Mouse (Mus musculus) MEL (cell line): ENCODE results near the gene Col23a1. TPM values are rescaled to one million over a fixed set of nuclear protein-coding genes. Genes with fewer than 3 reads are reported as not detected.

Experiments used
- DNase-seq: peaks from one replicate; pipeline ENCODE4 v3.0.0; 2011; ENCODE audit warnings: low read depth, low spot score
- H3K27ac ChIP-seq: 2 replicates; pipeline ENCODE4 v1.5.1; 2012; ENCODE audit warnings: low read depth, mild to moderate bottlenecking, control low read depth, low read length, moderate library complexity; ENCODE audit not compliant: control insufficient read depth
- H3K27me3 ChIP-seq, 2 experiments: fragments of 150-350 bp in 1 of 2; sonication (generic) in 1 of 2; 2 replicates each; pipeline ENCODE4 v1.6.1; 2012; ENCODE audit warnings: low read length in 2 of 2, mild to moderate bottlenecking in 2 of 2, improper control_type of control experiment in 1 of 2, moderate library complexity in 1 of 2; ENCODE audit not compliant: insufficient read depth in 2 of 2, control insufficient read depth in 1 of 2
- H3K36me3 ChIP-seq, 2 experiments: 2 replicates each; pipeline ENCODE4 v1.6.1; 2012 to 2014; ENCODE audit warnings: low read length in 2 of 2, improper control_type of control experiment in 1 of 2, inconsistent platforms in 1 of 2, mild to moderate bottlenecking in 1 of 2; ENCODE audit not compliant: insufficient read depth in 2 of 2, control insufficient read depth in 1 of 2
- H3K4me1 ChIP-seq, 2 experiments: fragments of 150-350 bp in 1 of 2; sonication (generic) in 1 of 2; 2 replicates each; pipeline ENCODE4 v1.6.1; 2012; ENCODE audit warnings: low read length in 2 of 2, improper control_type of control experiment in 1 of 2, mild to moderate bottlenecking in 1 of 2; ENCODE audit not compliant: insufficient read depth in 2 of 2, control insufficient read depth in 1 of 2
- H3K4me3 ChIP-seq, 2 experiments: fragments of 150-350 bp in 1 of 2; sonication (generic) in 1 of 2; 2 replicates each; pipeline ENCODE4 v1.5.1; 2012; ENCODE audit warnings: low read depth in 2 of 2, low read length in 2 of 2, mild to moderate bottlenecking in 2 of 2, moderate library complexity in 2 of 2, control low read depth in 1 of 2, improper control_type of control experiment in 1 of 2; ENCODE audit not compliant: control insufficient read depth in 1 of 2, insufficient read depth in 1 of 2
- H3K79me2 ChIP-seq: 2 replicates; pipeline ENCODE4 v1.6.1; 2012; ENCODE audit warnings: mild to moderate bottlenecking, low read length, moderate library complexity; ENCODE audit not compliant: control insufficient read depth, poor library complexity, insufficient read depth
- H3K9ac ChIP-seq: 2 replicates; pipeline ENCODE4 v1.6.1; 2012; ENCODE audit warnings: low read depth, mild to moderate bottlenecking, control low read depth, low read length, moderate library complexity; ENCODE audit not compliant: control insufficient read depth, poor library complexity, severe bottlenecking
- H3K9me3 ChIP-seq: fragments of 150-350 bp; sonication (generic); replicated peaks from 2 replicates; pipeline ENCODE4 v1.6.1; 2012; ENCODE audit warnings: mild to moderate bottlenecking, low read length, improper control_type of control experiment, moderate library complexity; ENCODE audit not compliant: insufficient read depth
- CHD2 ChIP-seq: IDR thresholded peaks from 2 replicates; pipeline ENCODE4 v1.6.1; 2011; ENCODE audit warnings: low read length, improper control_type of control experiment
- E2F4 ChIP-seq: IDR thresholded peaks from 2 replicates; pipeline ENCODE4 v1.6.1; 2011; ENCODE audit warnings: low read depth, low read length, improper control_type of control experiment, borderline replicate concordance
- ELF1 ChIP-seq: IDR thresholded peaks from 2 replicates; pipeline ENCODE4 v1.6.1; 2014; ENCODE audit warnings: low read depth, mild to moderate bottlenecking, inconsistent platforms, low read length, improper control_type of control experiment, moderate library complexity
- EP300 ChIP-seq, 2 experiments: IDR thresholded peaks; 2 replicates each; pipeline ENCODE4 v1.6.1; 2011; ENCODE audit warnings: improper control_type of control experiment in 2 of 2, low read length in 2 of 2, low read depth in 1 of 2, mild to moderate bottlenecking in 1 of 2
- ETS1 ChIP-seq: IDR thresholded peaks from 2 replicates; pipeline ENCODE4 v1.6.1; 2012; ENCODE audit warnings: low read depth, mild to moderate bottlenecking, inconsistent platforms, low read length, improper control_type of control experiment, moderate library complexity
- GABPA ChIP-seq: IDR thresholded peaks from 2 replicates; pipeline ENCODE4 v1.6.1; 2012; ENCODE audit warnings: low read depth, mild to moderate bottlenecking, inconsistent platforms, low read length, improper control_type of control experiment, moderate library complexity
- GATA1 ChIP-seq: IDR thresholded peaks from 2 replicates; pipeline ENCODE4 v1.6.1; 2011; ENCODE audit warnings: low read depth, low read length, improper control_type of control experiment
- HCFC1 ChIP-seq: IDR thresholded peaks from 2 replicates; pipeline ENCODE4 v1.6.1; 2012; ENCODE audit warnings: low read depth, mild to moderate bottlenecking, inconsistent platforms, low read length, improper control_type of control experiment, moderate library complexity
- JUND ChIP-seq: IDR thresholded peaks from 2 replicates; pipeline ENCODE4 v1.6.1; 2011; ENCODE audit warnings: low read depth, mild to moderate bottlenecking, improper control_type of control experiment, low read length
- KAT2A ChIP-seq: conservative IDR thresholded peaks from 2 replicates; pipeline ENCODE4 v1.6.1; 2012; ENCODE audit warnings: low read depth, low read length, improper control_type of control experiment, inconsistent platforms
- MXI1 ChIP-seq: IDR thresholded peaks from 2 replicates; pipeline ENCODE4 v1.6.1; 2011; ENCODE audit warnings: mild to moderate bottlenecking, low read depth, low read length, improper control_type of control experiment
- MYB ChIP-seq: IDR thresholded peaks from 2 replicates; pipeline ENCODE4 v1.6.1; 2011; ENCODE audit warnings: mild to moderate bottlenecking, low read depth, low read length, improper control_type of control experiment
- MYC ChIP-seq: IDR thresholded peaks from 2 replicates; pipeline ENCODE4 v1.6.1; 2011; ENCODE audit warnings: low read depth, mild to moderate bottlenecking, low read length, improper control_type of control experiment, moderate library complexity
- NRF1 ChIP-seq: IDR thresholded peaks from 2 replicates; pipeline ENCODE4 v1.6.1; 2014; ENCODE audit warnings: low read depth, mild to moderate bottlenecking, inconsistent platforms, low read length, improper control_type of control experiment, moderate library complexity; ENCODE audit not compliant: poor library complexity, insufficient read depth, severe bottlenecking
- POLR2A ChIP-seq, 2 experiments: IDR thresholded peaks; 2 replicates each; pipeline ENCODE4 v1.6.1; 2011 to 2012; ENCODE audit warnings: low read length in 2 of 2, mild to moderate bottlenecking in 2 of 2, control low read depth in 1 of 2, improper control_type of control experiment in 1 of 2, low read depth in 1 of 2, moderate library complexity in 1 of 2; ENCODE audit not compliant: control insufficient read depth in 1 of 2, insufficient read depth in 1 of 2, poor library complexity in 1 of 2
- POLR2AphosphoS2 ChIP-seq: IDR thresholded peaks from 2 replicates; pipeline ENCODE4 v1.6.1; 2011; ENCODE audit warnings: low read length, improper control_type of control experiment
- POLR2AphosphoS5 ChIP-seq: IDR thresholded peaks from 2 replicates; pipeline ENCODE4 v1.6.1; 2012; ENCODE audit warnings: low read depth, borderline replicate concordance, mild to moderate bottlenecking, inconsistent platforms, low read length, moderate library complexity, mixed read lengths
- RAD21 ChIP-seq: IDR thresholded peaks from 2 replicates; pipeline ENCODE4 v1.6.1; 2011; ENCODE audit warnings: mild to moderate bottlenecking, low read depth, low read length, improper control_type of control experiment
- RCOR1 ChIP-seq: IDR thresholded peaks from 2 replicates; pipeline ENCODE4 v1.6.1; 2012; ENCODE audit warnings: low read depth, mild to moderate bottlenecking, inconsistent platforms, low read length, improper control_type of control experiment
- SIN3A ChIP-seq: IDR thresholded peaks from 2 replicates; pipeline ENCODE4 v1.6.1; 2012; ENCODE audit warnings: low read length, improper control_type of control experiment, inconsistent platforms
- TAL1 ChIP-seq: IDR thresholded peaks from 2 replicates; pipeline ENCODE4 v1.6.1; 2012; ENCODE audit warnings: mild to moderate bottlenecking, inconsistent platforms, low read length, moderate library complexity, mixed read lengths
- USF1 ChIP-seq: IDR thresholded peaks from 2 replicates; pipeline ENCODE4 v1.6.1; 2014; ENCODE audit warnings: low read depth, mild to moderate bottlenecking, inconsistent platforms, low read length, improper control_type of control experiment, moderate library complexity
- USF2 ChIP-seq, 2 experiments: IDR thresholded peaks; 2 replicates each; pipeline ENCODE4 v1.6.1; 2011 to 2012; ENCODE audit warnings: improper control_type of control experiment in 2 of 2, low read length in 2 of 2, borderline replicate concordance in 1 of 2, inconsistent platforms in 1 of 2, low read depth in 1 of 2, mild to moderate bottlenecking in 1 of 2; ENCODE audit not compliant: insufficient read depth in 1 of 2
- ZC3H11A ChIP-seq: IDR thresholded peaks from 2 replicates; pipeline ENCODE4 v1.6.1; 2012; ENCODE audit warnings: low read depth, mild to moderate bottlenecking, inconsistent platforms, low read length, improper control_type of control experiment
- ZKSCAN1 ChIP-seq: IDR thresholded peaks from 2 replicates; pipeline ENCODE4 v1.6.1; 2012; ENCODE audit warnings: low read depth, mild to moderate bottlenecking, inconsistent platforms, low read length, improper control_type of control experiment, moderate library complexity
- ZMIZ1 ChIP-seq: IDR thresholded peaks from 2 replicates; pipeline ENCODE4 v1.6.1; 2012; ENCODE audit warnings: low read depth, mild to moderate bottlenecking, inconsistent platforms, low read length, improper control_type of control experiment, moderate library complexity
- polyA plus RNA-seq, 2 experiments: library from polyadenylated mRNA; stranded (reverse) in 1 of 2; unstranded in 1 of 2; fragments of >175 nt in 1 of 2; fragments of >200 nt in 1 of 2; gene quantifications; 2 replicates each; pipeline versions ENCODE4 v1.2.1 to v1.2.4; 2012; ENCODE audit warnings: low replicate concordance in 2 of 2, low read depth in 1 of 2; ENCODE audit not compliant: insufficient read length in 2 of 2, insufficient read depth in 1 of 2, missing spikeins in 1 of 2
- total RNA-seq: library from RNA; depleted of rRNA; stranded (reverse); fragments of 300-350 nt; gene quantifications from 2 replicates; pipeline ENCODE4 v1.2.3, GENCODE M21; 2012

Gene Col23a1
- total and polyA plus RNA-seq, 3 experiments: under 0.01 to 0.03 TPM; not detected in 1

GRCm38 (mm10) chr11:51468737-51469136 lies 179.0 kb downstream of the Col23a1 start:
- no peaks in the 10 kb centered on the region for H3K27me3 ChIP-seq
- H3K36me3 ChIP-seq: no peaks in the 10 kb centered on the region
- H3K27ac ChIP-seq: no peak overlapping the region
- H3K4me1 ChIP-seq: no peaks in the 10 kb centered on the region
- H3K4me3 ChIP-seq: no peak overlapping the region
- TF ChIP-seq ETS1 (no peak), JUND (no peak), EP300 (IDR thresholded peaks at IDR 0.05; ENCODE audit: low read depth in 1 of 2, low read length in 2 of 2) (no peak), MYC (no peak), RCOR1 (no peak), KAT2A (no peak), HCFC1 (no peak), SIN3A (no peak), USF1 (no peak), POLR2A (IDR thresholded peaks at IDR 0.05; ENCODE audit: control insufficient read depth in 1 of 2, insufficient read depth in 1 of 2, low read depth in 1 of 2, low read length in 2 of 2, poor library complexity in 1 of 2) (no peak), CHD2 (no peak), E2F4 (no peak), POLR2AphosphoS2 (no peak), NRF1 (no peak), GATA1 (no peak), ELF1 (no peak), ZKSCAN1 (no peak), MYB (no peak)
- TF ChIP-seq, all 39 proteins: peak for 0
- DNase-seq: no peak
- Histone ChIP-seq H3K9me3 (no peaks in the 10 kb centered on the region), H3K9ac (no peak overlapping the region), H3K79me2 (no peaks in the 10 kb centered on the region)

GRCm38 (mm10) chr11:51469341-51469831 lies 179.7 kb downstream of the Col23a1 start:
- TF ChIP-seq ZMIZ1 (no peak), ELF1 (no peak), POLR2AphosphoS5 (no peak), ETS1 (no peak), NRF1 (no peak), CHD2 (no peak), MYC (no peak), JUND (no peak), MXI1 (no peak), USF2 (IDR thresholded peaks at IDR 0.05; ENCODE audit: borderline replicate concordance in 1 of 2, insufficient read depth in 1 of 2, low read depth in 1 of 2, low read length in 2 of 2) (no peak), RAD21 (no peak), GABPA (no peak), TAL1 (no peak), ZC3H11A (no peak)
- TF ChIP-seq, all 39 proteins: peak for 0
- Histone ChIP-seq H3K36me3 (no peaks in the 10 kb centered on the region), H3K9me3 (no peaks in the 10 kb centered on the region), H3K79me2 (no peaks in the 10 kb centered on the region), H3K27ac (no peak overlapping the region), H3K9ac (no peak overlapping the region), H3K27me3 (no peaks in the 10 kb centered on the region), H3K4me3 (no peak overlapping the region), H3K4me1 (no peaks in the 10 kb centered on the region)
- DNase-seq: no peak
